Mouse (Mus musculus) embryonic facial prominence, embryonic 11.5 days (tissue): ENCODE data around the gene Tjp3. TPM values are rescaled to one million over a fixed set of nuclear protein-coding genes. Genes with fewer than 3 reads are reported as not detected.

Experiments used
- ATAC-seq: fragments of 200-750 bp; cut with Nextera tagmentation; replicated peaks from 2 replicates; pipeline ENCODE4 v1.8.0; 2017; ENCODE audit warnings: low read depth; ENCODE audit not compliant: insufficient number of reproducible peaks, low FRiP score, low TSS enrichment
- DNase-seq: peaks from one replicate; pipeline ENCODE4 v3.0.0-alpha.2; 2015; ENCODE audit warnings: low spot score
- H3K27ac ChIP-seq: fragments of 300-500 bp; sonication (generic); replicated peaks from 2 replicates; pipeline ENCODE4 v1.5.1; 2014; ENCODE audit warnings: mild to moderate bottlenecking, low read depth, low read length, control low read depth
- H3K27me3 ChIP-seq: fragments of 300-500 bp; sonication (generic); 2 replicates; pipeline ENCODE4 v1.6.1; 2014; ENCODE audit warnings: mild to moderate bottlenecking, low read length, moderate library complexity, mixed read lengths; ENCODE audit not compliant: control insufficient read depth, insufficient read depth
- H3K36me3 ChIP-seq: fragments of 300-500 bp; sonication (generic); replicated peaks from 2 replicates; pipeline ENCODE4 v1.6.1; 2014; ENCODE audit warnings: low read depth, mild to moderate bottlenecking, low read length, moderate library complexity, mixed read lengths; ENCODE audit not compliant: control insufficient read depth, insufficient read depth
- H3K4me1 ChIP-seq: fragments of 300-500 bp; sonication (generic); 2 replicates; pipeline ENCODE4 v1.6.1; 2014; ENCODE audit warnings: low read length, mixed read lengths; ENCODE audit not compliant: control insufficient read depth, insufficient read depth
- H3K4me2 ChIP-seq: fragments of 300-500 bp; sonication (generic); 2 replicates; pipeline ENCODE4 v1.6.1; 2014; ENCODE audit warnings: low read depth, mild to moderate bottlenecking, control low read depth, low read length, moderate library complexity
- H3K4me3 ChIP-seq: fragments of 300-500 bp; sonication (generic); 2 replicates; pipeline ENCODE4 v1.5.1; 2014; ENCODE audit warnings: low read depth, low read length, control low read depth
- H3K9ac ChIP-seq: fragments of 300-500 bp; sonication (generic); replicated peaks from 2 replicates; pipeline ENCODE4 v1.6.1; 2014; ENCODE audit warnings: mild to moderate bottlenecking, control low read depth, low read length
- H3K9me3 ChIP-seq: fragments of 300-500 bp; sonication (generic); replicated peaks from 2 replicates; pipeline ENCODE4 v1.6.1; 2016; ENCODE audit warnings: mild to moderate bottlenecking, low read length, inconsistent platforms, mixed read lengths; ENCODE audit not compliant: control insufficient read depth
- WGBS: fragments of 180-500 bp; shearing (Covaris S2); extraction: QIAGEN DNeasy Blood & Tissue Kit; methylation state at CpG from one replicate; pipeline ENCODE4 v1.1.7; 2014; 5-methylcytosine and 5-hydroxymethylcytosine counted together
- polyA plus RNA-seq: library from polyadenylated mRNA; unstranded; fragments of >200 nt; fragmentation: Nextera tagmentation; extraction: Ambion mirVana; gene quantifications from 2 replicates; pipeline ENCODE4 v1.2.1, GENCODE M21; 2014

The Tjp3 gene
- polyA plus RNA-seq, 1 experiment from 2014 or later = 2.5 TPM

DNA sequence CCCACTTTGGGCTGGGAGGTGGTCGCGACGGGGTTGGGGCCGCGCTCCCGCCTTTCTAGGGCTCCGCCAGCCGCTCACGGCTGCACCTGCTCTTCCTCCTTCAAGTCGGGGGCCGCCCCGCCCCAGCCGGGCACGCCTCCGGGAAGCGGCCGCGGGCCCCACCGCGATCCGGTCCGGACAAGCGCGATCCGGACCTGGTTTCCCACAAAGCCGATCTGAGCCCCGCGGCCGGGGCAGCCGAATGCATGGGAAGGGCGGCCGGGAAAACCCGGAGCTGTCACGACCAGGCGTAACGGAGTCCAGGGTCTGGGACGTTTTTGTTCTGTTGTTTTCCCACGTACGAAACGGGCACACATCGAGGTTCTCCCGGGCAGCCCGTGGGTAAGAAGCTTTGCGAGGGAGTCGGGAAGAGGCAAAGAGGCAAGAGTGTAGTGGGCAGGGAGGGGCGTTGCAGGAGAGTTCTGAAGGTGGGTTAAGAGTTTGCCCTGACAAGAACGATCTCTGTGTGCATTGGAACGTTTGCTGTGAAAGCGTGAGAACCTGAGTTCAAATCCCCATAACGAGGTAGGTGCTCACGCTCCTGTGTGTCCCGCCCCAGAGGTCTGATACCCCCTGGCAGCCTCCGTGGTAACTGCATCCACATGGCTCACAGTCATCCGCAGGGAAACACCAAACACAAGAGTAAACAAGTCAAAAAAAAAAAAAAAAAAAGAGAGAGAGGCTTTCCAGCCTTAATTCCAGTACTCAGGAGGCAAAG lies 5.5 kb downstream of the Tjp3 start:
- Histone ChIP-seq H3K9ac (peak overlapping the region; percentile 39), H3K4me3 (peak overlapping the region; percentile 36), H3K9me3 (no peaks in the 10 kb centered on the region), H3K4me2 (peak overlapping the region; percentile 71), H3K36me3 (no peaks in the 10 kb centered on the region), H3K27me3 (peaks cover 38% of the 10 kb centered on the region), H3K27ac (no peak overlapping the region), H3K4me1 (no peaks in the 10 kb centered on the region)
- ATAC-seq (peak; percentile 59), DNase-seq (peak; percentile 96)
- 2% methylated on average over 54 of the region's 54 CpGs for WGBS

DNA sequence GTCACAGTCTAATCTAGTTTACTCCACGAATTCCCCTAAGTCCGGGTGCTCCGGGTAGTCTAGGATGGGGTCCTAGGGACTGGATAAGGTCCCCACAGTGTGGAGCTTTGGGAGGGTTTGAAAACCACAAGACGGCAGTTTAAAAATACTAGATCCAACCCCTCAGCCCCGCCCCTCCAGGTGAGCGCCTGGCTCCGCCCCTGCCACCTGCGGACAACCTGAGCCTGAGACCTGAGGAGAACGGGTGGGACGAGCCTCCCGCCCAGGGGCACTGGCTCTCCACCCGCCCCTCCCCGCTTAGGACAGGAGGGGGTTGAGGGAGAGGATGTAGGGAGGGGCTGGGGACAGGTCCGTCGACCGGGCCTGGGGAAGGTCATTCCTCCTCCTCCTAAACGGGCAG lies 6.7 kb downstream of the Tjp3 start:
- no peaks in the 10 kb centered on the region for H3K36me3 ChIP-seq
- peak overlapping the region; percentile 7; the same call in 1 of the 2 replicates for H3K4me2 ChIP-seq
- no peaks in the 10 kb centered on the region for H3K9me3 ChIP-seq
- no peaks in the 10 kb centered on the region for H3K4me1 ChIP-seq
- no peak for ATAC-seq
- 9% methylated on average over 17 of the region's 17 CpGs for WGBS
- H3K27ac ChIP-seq = no peak overlapping the region
- H3K27me3 ChIP-seq = peaks cover 29% of the 10 kb centered on the region
- H3K4me3 ChIP-seq = no peak overlapping the region; the same call in 1 of the 2 replicates
- DNase-seq = peak; percentile 30
- H3K9ac ChIP-seq = no peak overlapping the region

DNA sequence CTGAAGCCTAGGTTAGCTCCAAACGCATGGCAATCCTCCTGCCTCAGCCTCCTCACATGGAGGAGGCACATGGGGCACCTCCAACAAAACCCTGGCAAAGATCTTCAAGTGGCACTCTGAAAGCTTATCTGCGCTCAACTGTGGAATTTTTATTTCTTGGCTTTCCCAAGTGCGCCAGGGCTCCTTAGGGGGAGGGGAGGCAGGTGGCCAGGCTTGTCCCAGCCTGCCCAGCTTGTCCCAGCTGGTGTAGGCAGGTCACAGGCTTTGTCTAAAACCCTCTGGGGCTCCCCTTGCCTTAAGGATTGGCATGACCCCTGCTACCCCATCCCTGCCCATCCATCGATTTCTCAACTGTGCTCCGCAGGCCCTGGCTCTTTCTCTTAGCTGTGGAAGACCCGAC lies 7.2 kb downstream of the Tjp3 start:
- ATAC-seq = no peak
- no peak for DNase-seq
- no peak overlapping the region for H3K4me3 ChIP-seq
- H3K27ac ChIP-seq = no peak overlapping the region
- H3K4me1 ChIP-seq = no peaks in the 10 kb centered on the region; the same call in 1 of the 2 replicates
- no peaks in the 10 kb centered on the region for H3K9me3 ChIP-seq
- no peak overlapping the region for H3K4me2 ChIP-seq
- no peak overlapping the region for H3K9ac ChIP-seq
- H3K36me3 ChIP-seq = no peaks in the 10 kb centered on the region
- 57% methylated on average over 6 of the region's 6 CpGs for WGBS
- peaks cover 29% of the 10 kb centered on the region for H3K27me3 ChIP-seq

DNA sequence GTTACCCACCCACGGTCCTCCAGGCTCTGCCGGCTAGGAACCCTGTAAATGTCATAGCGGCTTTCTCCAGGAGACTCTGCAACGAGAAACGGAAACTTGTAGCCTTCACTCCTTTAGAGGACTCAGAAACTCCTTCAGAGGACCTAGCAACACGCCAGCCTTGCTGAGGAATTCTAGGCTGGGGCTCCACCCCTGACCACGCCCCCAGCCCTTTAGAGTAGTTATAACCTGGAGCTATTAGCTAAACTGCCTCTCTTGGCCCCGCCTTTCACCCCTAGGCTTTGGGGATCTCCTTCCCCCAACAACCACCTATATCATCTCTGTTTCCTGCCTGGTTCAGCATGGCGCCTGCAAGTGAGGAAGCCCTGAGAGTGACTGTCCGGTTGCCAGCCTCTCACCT lies 11.9 kb downstream of the Tjp3 start:
- H3K27me3 ChIP-seq = peaks cover 15% of the 10 kb centered on the region
- H3K9ac ChIP-seq = no peak overlapping the region
- H3K36me3 ChIP-seq = no peaks in the 10 kb centered on the region
- no peak for DNase-seq
- no peak for ATAC-seq
- no peak overlapping the region for H3K4me3 ChIP-seq
- no peak overlapping the region for H3K4me2 ChIP-seq
- no peaks in the 10 kb centered on the region; the same call in 1 of the 2 replicates for H3K4me1 ChIP-seq
- no peaks in the 10 kb centered on the region for H3K9me3 ChIP-seq
- 40% methylated on average over 10 of the region's 10 CpGs for WGBS
- H3K27ac ChIP-seq = no peak overlapping the region

DNA sequence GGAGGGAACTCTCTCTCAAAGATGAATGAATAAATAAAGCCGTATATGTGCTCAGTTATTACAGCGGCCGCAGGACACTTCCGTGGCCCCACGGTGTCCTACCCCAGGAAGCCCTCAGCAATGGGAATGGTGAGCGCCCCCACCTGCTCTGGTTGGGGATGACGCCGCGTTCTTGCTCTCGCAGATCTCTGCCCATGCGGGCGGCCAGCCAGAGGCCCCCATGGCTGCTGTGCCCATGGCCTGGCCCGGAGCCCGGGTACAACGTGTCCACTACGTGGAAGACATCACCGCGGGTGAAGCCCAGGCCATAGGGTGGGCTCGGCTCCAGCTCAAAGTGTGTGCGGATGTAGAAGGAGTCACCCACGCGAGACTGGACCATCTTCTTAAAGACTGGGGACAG lies 13.7 kb downstream of the Tjp3 start:
- ATAC-seq (no peak), DNase-seq (no peak)
- H3K36me3 ChIP-seq = no peaks in the 10 kb centered on the region; the same call in 1 of the 2 replicates
- H3K4me3 ChIP-seq = no peak overlapping the region
- H3K4me1 ChIP-seq = no peaks in the 10 kb centered on the region; the same call in 1 of the 2 replicates
- H3K27me3 ChIP-seq = no peaks in the 10 kb centered on the region; the same call in 1 of the 2 replicates
- H3K9ac ChIP-seq = no peak overlapping the region
- no peaks in the 10 kb centered on the region for H3K9me3 ChIP-seq
- 80% methylated on average over 22 of the region's 22 CpGs for WGBS
- H3K27ac ChIP-seq = no peak overlapping the region
- H3K4me2 ChIP-seq = no peak overlapping the region

DNA sequence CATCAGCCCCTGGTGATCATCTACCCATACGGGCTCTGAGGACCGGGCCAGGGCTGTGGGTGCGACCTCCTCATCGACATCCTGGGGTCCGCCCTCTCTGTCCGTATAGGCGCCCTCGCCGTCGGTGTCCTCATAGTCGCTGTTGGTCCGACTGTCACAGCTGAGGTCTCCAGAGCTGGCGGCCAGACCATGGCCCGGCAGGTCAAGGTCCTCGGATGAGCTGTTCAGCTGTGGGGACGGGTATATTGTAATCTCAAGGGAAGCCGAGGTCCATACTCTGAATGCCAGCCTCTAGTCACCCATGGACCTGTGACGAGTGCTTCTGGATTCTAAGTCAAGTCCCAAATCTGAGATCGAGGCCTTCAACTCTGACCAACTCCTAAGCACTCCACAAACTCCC lies 17.5 kb downstream of the Tjp3 start:
- ATAC-seq (no peak), DNase-seq (no peak)
- Histone ChIP-seq H3K27me3 (no peaks in the 10 kb centered on the region), H3K4me2 (no peak overlapping the region), H3K4me1 (no peaks in the 10 kb centered on the region), H3K36me3 (peaks cover 4% of the 10 kb centered on the region), H3K9me3 (no peaks in the 10 kb centered on the region), H3K4me3 (no peak overlapping the region), H3K9ac (no peak overlapping the region), H3K27ac (no peak overlapping the region)
- 93% methylated on average over 19 of the region's 19 CpGs for WGBS

DNA sequence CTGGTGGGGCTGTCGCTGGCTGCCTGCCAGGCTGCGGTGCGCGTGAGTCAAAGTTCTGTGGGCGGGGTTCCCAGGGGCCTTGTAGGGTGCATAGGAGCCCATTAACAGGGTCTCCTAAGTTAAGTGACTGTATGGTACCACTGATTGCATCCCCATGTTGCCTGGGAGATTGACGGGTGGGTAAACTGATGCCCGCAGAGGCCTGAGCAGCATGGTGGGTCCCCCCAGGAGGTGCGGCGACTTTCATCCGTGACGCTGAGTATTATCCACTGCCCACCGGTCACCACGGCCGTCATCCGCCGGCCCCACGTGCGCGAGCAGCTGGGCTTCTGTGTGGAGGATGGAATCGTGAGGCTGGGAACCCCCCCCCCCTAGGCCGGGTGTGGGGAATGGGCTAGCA lies 19.0 kb downstream of the Tjp3 start:
- H3K4me2 ChIP-seq = no peak overlapping the region
- ATAC-seq (no peak), DNase-seq (no peak)
- H3K4me3 ChIP-seq = no peak overlapping the region
- H3K27me3 ChIP-seq = no peaks in the 10 kb centered on the region
- WGBS = 95% methylated on average over 21 of the region's 21 CpGs
- 0 out of 2 replicates have a peak overlapping the region, but pooled peaks have one; percentile 9 for H3K9ac ChIP-seq
- H3K9me3 ChIP-seq = no peaks in the 10 kb centered on the region
- H3K4me1 ChIP-seq = no peaks in the 10 kb centered on the region
- no peak overlapping the region for H3K27ac ChIP-seq
- H3K36me3 ChIP-seq = peaks cover 4% of the 10 kb centered on the region

DNA sequence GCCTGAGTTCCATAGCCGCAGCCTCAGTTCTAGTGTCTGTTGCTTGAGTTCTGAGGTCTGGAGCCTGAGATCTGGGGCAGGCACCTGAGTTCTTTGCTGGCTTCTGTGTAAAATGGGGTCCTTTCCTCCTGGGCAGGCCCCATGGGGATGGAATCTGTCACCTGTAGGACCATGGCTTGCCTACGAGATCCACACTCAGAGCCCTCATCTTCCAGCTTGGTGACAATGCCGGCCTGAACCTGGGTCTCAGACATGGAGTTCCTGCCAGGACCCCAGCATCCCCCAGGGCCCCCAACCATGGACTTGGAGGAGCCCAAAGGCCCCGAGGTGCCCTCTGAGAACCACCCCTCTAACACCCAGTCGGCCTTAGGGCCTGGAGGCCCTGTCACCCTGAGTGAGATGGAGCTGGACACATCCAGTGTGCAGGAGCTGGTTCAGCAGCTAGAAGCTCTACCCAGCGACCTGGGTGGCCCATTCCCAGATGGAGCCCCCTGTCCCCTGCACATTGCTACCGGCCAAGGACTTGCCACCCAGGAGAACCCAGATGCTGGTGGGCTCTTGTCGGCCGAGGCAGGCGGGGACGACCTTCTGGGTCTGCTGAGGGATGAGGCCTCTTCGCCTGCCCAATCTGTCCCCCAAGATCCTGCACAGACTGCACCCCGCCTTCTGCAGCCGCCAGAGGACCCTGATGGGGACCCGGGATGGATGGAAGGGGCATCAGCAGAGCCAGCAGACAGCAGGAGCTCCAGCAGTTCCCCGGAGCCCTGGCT lies 22.6 kb downstream of the Tjp3 start:
- Histone ChIP-seq H3K4me3 (peak overlapping the region; percentile 54), H3K9ac (peak overlapping the region; percentile 71), H3K27ac (no peak overlapping the region), H3K4me1 (no peaks in the 10 kb centered on the region), H3K4me2 (peak overlapping the region; percentile 53), H3K27me3 (no peaks in the 10 kb centered on the region), H3K9me3 (no peaks in the 10 kb centered on the region), H3K36me3 (peaks cover 4% of the 10 kb centered on the region)
- ATAC-seq (no peak), DNase-seq (no peak)
- whole genome bisulfite sequencing = 80% methylated on average over 16 of the region's 16 CpGs
